Mouse (Mus musculus) liver, postnatal 0 days (tissue): ENCODE data around the gene Gtsf1.

Experiments
- CTCF ChIP-seq: sonication (generic); IDR thresholded peaks from 2 replicates; pipeline ENCODE4 v1.5.1; 2016; ENCODE audit warnings: antibody characterized with exemption, low read depth
- EP300 ChIP-seq: IDR thresholded peaks from 2 replicates; pipeline ENCODE4 v1.6.1; 2016; ENCODE audit warnings: antibody characterized with exemption, low read depth, mild to moderate bottlenecking

GRCm38 (mm10) chr15:103368179-103368940 is 61.9 kb downstream of the Gtsf1 start:
- TF ChIP-seq CTCF (no peak), EP300 (no peak)
